Mouse (Mus musculus) gastrocnemius, postnatal 36 days (tissue): Measurements from ENCODE around the gene Fam118b. TPM values are rescaled to one million over a fixed set of nuclear protein-coding genes. Genes with fewer than 3 reads are reported as not detected.

Source experiments
- DNase-seq, 2 experiments: peaks; one replicate each; pipeline ENCODE4 v3.0.0; 2022
- intact Hi-C: fragments of 180-260 bp; cut with DNase I; formaldehyde crosslinking; loops from one replicate; pipeline ENCODE4 v1.15.1; 2025
- long read RNA-seq, 2 experiments: library from polyadenylated mRNA; stranded (forward); transcript quantifications; one replicate each; pipeline ENCODE4 v2.0.0; 2021
- total RNA-seq, 2 experiments: library from RNA; stranded (reverse); gene quantifications; 2 replicates each; pipeline ENCODE4 v1.2.3; 2021

Fam118b gene
- 10 to 100 TPM; 21.6 to 23.6 TPM for total RNA-seq
- long read RNA-seq, experiment 1, partial matches to known transcripts: 1 of 20 reads
- long read RNA-seq, experiment 1, other reads (novel, unspliced or antisense): 17 of 20 reads
- long read RNA-seq, experiment 2, partial matches to known transcripts: 3 of 23 reads
- long read RNA-seq, experiment 2, other reads (novel, unspliced or antisense): 17 of 23 reads

DNA sequence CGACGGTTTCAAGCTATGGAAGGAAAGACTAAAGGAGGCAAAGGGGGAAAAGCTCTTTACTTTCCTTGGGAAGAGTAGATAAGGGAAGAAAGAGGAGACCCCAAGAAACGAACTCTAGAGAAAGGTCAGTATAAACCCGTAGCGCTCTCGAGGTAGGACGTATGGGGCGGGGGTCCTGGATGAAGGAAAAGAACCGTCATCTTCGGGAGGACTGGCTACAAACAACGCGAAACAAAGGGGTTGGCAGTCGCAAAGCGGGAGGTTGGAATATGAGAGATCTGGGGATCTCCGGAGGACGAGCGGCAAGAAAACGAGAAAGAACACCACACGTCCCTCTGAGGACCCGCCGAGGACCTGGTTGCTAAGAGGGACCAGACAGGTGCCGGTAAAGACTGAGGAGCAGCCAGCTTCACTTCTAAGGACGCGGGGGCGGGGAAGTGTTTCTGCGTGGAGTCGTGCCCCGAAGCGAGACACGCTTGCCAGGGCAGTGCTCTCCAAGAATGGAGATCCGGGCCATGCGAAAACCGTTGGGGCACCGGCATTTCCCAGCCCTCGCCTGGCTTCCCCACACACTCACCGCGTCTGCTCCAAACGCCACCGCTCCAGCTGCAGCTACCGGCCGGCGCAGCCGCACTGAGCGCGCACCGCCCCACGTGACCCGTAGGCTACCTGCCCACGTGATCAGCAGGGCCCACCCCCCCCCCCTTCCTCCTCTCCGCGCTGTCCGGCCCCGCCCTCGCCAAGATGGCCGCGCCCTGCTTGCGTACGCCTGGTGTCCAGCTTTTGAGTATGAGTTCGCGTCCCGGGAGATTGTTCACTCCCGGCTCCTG is at the start of gene Fam118b, which contains the start of gene Rpusd4:
TSS of gene Fam118b (minus strand) at position 660 of the 830 bp plus-strand sequence.
TSS of gene Rpusd4 (plus strand) at position 720 of the 830 bp plus-strand sequence.
- intact Hi-C loops: loop anchor here (1.0 to 10.0 kb wide), 2 partner anchors 67 to 233 kb away; partner anchors contain the start of genes Srpr and Tirap
- peak; percentile 84 to 89 for DNase-seq

DNA sequence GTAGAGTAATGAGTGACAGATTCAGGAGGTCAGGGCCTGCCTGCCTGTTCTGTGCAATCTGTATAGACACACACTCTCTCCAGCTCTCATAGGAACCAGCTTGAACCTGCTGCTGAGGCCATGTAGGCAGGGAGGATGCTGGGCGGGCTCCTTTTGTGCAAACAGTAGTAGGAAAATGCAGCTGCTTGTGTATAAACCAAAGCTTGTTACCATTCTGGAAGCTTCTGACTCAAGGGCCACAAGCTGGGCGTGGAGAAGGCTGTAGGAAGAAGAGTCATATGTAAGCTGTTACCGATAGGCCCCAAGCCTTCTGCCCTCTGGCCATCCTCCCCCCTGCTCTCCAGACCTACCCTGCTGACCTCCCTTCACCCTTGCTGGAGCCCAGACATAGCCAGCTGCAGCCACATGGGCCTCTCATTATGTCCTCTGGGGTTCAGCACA is 49.2 kb upstream of the Fam118b start:
- no peak for DNase-seq
- intact Hi-C loops: no loop called here

DNA sequence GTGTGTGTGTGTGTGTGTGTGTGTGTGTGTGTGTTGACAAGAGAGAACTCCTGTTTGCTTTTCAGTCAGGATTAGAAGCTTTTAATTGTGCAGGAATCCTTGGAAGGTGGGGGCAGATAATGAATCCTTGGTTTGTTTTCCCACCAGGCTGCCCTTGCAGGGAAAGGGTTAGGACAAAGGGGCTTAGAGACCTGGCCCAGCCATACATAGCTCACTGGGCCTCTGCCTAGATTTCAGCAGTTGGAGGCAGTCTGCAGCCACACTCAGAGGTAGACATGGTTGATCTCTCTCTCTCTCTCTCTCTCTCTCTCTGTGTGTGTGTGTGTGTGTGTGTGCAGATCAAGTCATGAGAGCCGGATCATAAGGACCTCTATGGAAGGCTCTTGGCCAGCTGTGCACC is 46.6 kb upstream of the Fam118b start:
- intact Hi-C loops: no loop called here
- DNase-seq: no peak

DNA sequence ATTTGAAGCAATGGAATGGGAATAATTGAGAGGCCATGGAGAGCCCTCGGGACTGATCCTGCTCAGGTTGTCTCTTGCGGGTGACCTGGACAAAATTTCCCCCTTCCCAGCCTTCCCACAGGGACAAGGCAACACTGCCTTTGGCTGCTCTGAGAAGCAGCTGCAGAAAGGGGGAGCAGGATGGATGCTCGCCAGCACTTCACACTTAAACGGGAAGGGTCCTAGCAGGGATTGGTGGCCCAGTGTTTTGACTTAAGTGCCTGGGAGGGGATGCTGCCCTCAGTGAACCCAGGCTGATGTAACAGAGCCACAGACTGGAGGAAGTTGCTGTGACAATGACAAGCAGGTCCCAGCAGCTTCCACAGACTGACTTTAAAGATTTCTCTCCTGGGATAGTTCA is 46.0 kb upstream of the Fam118b start:
- intact Hi-C loops: no loop called here
- DNase-seq: no peak

- DNase-seq: peak; percentile 68 to 71
- intact Hi-C loops: no loop called here
Observed at GRCm38 (mm10) chr9:35312516-35312915, 44.9 kb upstream of the Fam118b start.

DNA sequence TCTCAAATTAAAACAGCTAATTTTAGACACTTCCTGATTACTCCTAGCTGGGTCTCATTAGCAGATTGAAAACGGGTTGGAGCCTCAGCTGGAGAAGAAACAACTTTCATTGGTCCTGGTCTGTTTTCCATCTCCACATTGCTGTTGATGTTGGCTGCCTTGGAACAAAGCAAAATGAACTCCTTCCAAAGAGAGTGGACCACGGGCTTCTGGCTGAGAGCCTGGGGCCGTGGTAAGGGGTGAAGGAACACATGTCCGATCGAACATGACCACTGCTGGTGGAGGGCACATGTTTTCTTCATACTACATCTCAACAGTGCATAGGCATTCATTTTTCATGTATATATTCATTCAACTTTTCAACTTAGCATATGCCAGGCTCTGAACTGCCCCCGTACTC is 42.8 kb upstream of the Fam118b start:
- no peak for DNase-seq
- intact Hi-C loops: no loop called here

- DNase-seq: no peak
- intact Hi-C loops: no loop called here
Observed at GRCm38 (mm10) chr9:35307461-35307860, 39.9 kb upstream of the Fam118b start.

- intact Hi-C loops: no loop called here
- DNase-seq: peak in 1 of 2 experiments; percentile 33
Observed at GRCm38 (mm10) chr9:35302172-35302571, 34.6 kb upstream of the Fam118b start.

- intact Hi-C loops: no loop called here
- DNase-seq: no peak
Observed at GRCm38 (mm10) chr9:35297791-35298190, 30.2 kb upstream of the Fam118b start.

- intact Hi-C loops: no loop called here
- no peak for DNase-seq
Observed at GRCm38 (mm10) chr9:35293465-35293864, 25.9 kb upstream of the Fam118b start.

DNA sequence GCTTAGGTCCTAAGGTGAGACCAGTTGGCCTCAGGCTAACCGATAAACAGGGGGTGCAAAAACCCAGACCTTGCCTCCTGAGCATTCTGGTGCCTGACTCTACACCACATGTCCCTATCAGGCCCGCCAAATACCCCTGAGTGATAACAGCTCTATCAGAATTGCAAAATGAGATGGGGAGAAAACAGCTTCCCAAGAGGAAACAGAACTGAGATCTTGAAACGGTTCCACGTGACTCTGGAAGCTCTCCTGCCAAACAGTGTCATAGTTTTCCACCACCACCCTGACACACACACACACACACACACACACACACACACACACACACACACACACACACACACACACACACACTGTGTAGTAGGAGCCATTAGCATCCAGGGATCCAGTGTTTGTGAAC is 23.3 kb upstream of the Fam118b start:
- DNase-seq: no peak
- intact Hi-C loops: no loop called here

DNA sequence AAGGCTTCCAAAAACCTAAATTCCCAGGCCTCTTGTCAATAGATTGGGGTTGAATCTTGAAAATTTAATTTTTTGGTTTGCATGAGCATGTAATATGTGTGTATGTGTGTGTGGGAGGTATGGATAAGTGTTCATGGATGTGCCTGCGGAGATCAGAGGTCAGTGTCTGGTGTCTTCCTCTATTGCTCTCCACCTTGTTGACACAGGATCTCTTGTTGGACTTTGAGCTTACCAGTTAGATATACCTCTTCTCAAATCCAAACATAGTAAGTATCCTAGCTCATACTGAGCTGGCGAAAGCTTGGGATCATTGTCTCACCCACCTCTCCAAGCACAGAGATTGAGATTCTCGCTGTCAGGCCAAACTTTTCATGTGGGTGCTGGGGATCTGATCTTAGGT is 22.8 kb upstream of the Fam118b start:
- intact Hi-C loops: no loop called here

GRCm38 (mm10) chr9:35289992-35290391 is 22.4 kb upstream of the Fam118b start:
- DNase-seq: no peak
- intact Hi-C loops: no loop called here

More for the DNA sequence above, 22.8 kb upstream of the Fam118b start:
- DNase-seq: no peak

DNA sequence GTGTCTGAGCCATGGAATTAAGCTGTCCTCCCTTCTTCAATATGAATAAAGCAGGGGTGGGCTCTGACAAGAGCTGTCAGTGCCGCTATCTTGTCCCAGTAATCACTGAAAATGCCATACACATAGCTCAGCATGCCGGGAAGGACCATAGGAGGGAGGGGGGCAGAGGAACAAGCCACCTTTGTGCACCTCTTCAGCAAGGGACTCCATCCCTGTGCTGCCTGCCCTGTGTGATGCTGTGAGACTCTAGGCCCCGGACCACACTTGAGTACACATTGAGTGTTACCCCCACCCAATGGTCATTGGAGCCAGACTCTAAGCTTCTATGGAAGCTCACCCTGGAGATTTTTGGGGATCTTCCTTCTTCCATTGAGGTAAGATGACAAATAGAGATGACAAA is 18.7 kb upstream of the Fam118b start:
- DNase-seq: no peak
- intact Hi-C loops: no loop called here

DNA sequence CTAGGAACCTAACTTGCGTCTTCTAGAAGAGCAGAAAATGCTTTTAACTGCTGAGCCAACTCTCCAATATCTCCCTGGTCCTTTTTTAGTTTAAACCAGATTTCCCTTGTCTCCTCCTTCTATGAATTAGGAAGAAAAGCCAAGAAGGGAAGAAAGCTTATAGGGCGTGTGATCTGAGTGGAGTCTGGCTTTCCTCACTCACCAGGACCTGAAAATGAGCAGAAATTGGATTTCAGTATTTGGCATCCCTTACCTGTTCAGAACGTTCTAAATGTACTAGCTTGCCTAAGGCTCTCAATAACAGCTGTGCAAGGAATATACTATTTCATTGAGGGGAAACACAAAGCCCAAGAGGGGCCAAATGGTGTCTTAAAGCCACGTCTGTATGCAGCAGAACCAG is 16.7 kb upstream of the Fam118b start:
- intact Hi-C loops: loop anchor here (2.0 kb wide), 1 partner anchor 254 kb away; no protein-coding TSS in a partner anchor
- no peak for DNase-seq

DNA sequence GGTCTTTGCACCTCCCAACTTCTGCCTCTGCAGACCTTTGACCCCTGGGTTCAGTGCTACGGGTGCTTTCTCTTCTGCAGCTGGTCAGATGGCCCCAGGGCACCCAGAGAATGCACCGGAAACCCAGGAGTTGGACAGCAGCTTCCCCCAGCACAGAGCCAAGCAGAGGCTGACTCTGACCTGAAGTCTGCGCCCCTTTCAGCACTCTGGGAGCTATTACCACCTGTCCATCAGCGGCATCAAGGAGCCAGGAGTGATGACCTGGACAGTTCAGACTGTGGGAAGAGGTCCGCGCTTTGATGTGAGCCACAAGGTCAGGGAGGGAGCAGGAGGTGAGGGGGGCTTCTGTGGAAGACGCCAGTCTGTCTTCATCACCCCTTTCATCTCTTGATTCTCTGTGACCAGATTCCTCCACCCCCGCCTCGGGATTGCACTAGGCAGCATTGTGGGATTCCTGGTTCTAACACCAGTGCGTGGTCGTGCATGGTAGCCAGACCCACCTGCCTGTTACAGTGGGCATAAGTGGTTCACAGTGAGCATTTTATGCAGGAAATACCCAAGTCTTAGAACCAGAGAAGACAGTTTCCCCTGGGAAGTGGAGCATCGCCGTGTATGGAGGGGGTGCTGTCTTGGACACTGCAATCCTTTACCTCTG is 15.9 kb upstream of the Fam118b start:
- intact Hi-C loops: loop anchor here (1.0 to 2.0 kb wide), 2 partner anchors 241 to 255 kb away; no protein-coding TSS in a partner anchor
- DNase-seq: no peak

DNA sequence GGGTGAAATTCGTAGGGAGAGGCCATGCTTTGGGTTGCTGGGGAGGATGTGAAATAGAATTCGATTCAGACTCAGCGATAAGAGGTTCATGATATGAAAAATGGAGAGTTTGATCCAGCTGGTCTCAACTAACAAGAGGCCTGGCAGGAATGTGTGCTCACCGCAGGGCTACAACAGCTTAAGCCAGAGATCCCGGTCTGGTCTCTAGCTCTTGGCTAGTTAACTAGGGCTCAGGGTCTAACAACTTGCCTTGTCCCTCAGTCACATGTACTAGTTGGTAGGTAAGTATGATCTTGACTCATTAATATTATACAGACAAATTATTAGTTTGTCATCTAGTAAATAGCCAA is 15.2 kb upstream of the Fam118b start:
- no peak for DNase-seq
- intact Hi-C loops: loop anchor here (1.0 kb wide), 1 partner anchor 241 kb away; no protein-coding TSS in a partner anchor

DNA sequence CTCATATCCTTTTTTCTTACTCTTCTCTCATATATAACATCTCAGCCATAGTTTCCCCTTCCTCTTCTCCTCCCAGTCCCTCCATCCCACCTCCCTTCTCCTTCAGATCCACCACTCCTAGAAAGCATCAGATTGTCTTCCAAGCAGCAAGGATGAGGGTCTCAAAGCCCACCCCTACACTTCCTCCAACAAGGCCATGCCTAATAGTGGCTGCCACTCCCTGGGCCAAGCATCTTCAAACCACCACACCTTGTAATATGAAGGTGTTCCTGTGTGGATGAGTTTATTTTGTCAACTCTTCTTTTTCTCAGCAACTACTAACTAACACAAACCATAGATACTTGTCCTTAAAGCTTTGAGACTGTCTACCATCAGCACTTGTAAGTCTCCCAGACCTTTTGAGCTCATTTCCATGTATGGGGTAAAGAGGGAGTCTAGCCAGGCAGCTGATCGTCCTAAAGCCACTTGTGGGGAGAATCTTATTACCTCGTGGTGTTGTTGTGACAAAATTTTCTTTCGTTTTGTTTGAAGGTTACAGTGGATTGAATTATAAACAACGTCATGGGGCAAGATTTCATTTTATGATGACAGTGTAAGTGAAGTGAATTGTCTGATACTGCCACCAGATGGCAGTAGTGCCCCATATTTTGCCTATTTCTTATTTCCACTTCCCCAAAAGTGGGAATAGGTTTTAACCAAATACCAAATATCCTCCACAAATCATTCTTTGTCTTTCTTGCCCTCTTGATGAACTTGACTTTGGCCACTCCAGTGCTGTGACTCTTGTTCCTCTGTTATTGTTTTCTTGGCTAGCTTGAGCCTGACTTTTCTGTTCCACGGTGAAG is 14.6 kb upstream of the Fam118b start:
- no peak for DNase-seq
- intact Hi-C loops: no loop called here

DNA sequence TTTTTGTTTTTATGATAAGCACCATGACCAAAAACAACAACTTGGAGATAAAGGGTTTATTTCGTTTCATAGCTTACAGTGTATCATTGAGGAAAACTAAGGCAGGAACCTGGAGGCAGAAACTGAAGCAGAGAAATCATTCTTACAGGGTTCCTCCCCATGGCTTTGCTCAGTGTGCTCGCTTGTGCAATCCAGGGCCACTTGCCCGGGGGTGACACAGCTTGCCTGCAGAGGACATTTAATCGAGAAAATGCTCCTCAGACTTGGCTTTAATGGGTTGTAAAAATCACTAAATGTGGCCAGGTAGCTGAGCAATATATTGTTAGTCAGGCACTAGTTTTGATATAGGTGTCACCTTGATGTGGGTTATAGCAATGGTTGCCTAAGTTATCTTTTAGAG is 10.8 kb upstream of the Fam118b start:
- DNase-seq: no peak
- intact Hi-C loops: no loop called here

- no peak for DNase-seq
- intact Hi-C loops: no loop called here
Observed at GRCm38 (mm10) chr9:35277855-35278365, 10.3 kb upstream of the Fam118b start.
